Mouse (Mus musculus): ENCODE measurements around the gene A330070K13Rik. TPM values are rescaled to one million over a fixed set of nuclear protein-coding genes. Genes with fewer than 3 reads are reported as not detected.

The A330070K13Rik gene
- not detected in 2 replicates for polyA plus RNA-seq (2012; rRNA removed)

GRCm38 (mm10) chr5:130384222-130384912 is at the start of gene A330070K13Rik:
TSS of gene A330070K13Rik (minus strand) at chr5:130384631.

GRCm38 (mm10) chr5:130369237-130369636 is 15.2 kb downstream of the A330070K13Rik start, which contains the start of gene Caln1:
TSS of gene Caln1 (plus strand) at chr5:130369455.

Other genes with a start within 250 kb of the A330070K13Rik start
- 12.1 and 18.1 TPM in 2 replicates for gene Kctd7, start 239.8 kb downstream of the A330070K13Rik start, polyA plus RNA-seq (2012; rRNA removed)
- 16.7 and 25.9 TPM in 2 replicates for gene Rabgef1, start 212.8 kb downstream of the A330070K13Rik start, polyA plus RNA-seq (2012; rRNA removed)
- gene Tmem248, start 167.6 kb downstream of the A330070K13Rik start, polyA plus RNA-seq (2012; rRNA removed) = 38.6 and 50.3 TPM in 2 replicates
- 15.1 and 21.4 TPM in 2 replicates for gene Sbds, start 129.1 kb downstream of the A330070K13Rik start, polyA plus RNA-seq (2012; rRNA removed)
- 12.6 and 14.7 TPM in 2 replicates for gene Tyw1, start 129.0 kb downstream of the A330070K13Rik start, polyA plus RNA-seq (2012; rRNA removed)
- 0.48 and 0.63 TPM in 2 replicates for gene Caln1, start 15.2 kb downstream of the A330070K13Rik start, polyA plus RNA-seq (2012; rRNA removed)

Measured in ovary, adult 2 months (tissue).